Mouse (Mus musculus): Measurements from ENCODE around the gene Poldip2.

DNA sequence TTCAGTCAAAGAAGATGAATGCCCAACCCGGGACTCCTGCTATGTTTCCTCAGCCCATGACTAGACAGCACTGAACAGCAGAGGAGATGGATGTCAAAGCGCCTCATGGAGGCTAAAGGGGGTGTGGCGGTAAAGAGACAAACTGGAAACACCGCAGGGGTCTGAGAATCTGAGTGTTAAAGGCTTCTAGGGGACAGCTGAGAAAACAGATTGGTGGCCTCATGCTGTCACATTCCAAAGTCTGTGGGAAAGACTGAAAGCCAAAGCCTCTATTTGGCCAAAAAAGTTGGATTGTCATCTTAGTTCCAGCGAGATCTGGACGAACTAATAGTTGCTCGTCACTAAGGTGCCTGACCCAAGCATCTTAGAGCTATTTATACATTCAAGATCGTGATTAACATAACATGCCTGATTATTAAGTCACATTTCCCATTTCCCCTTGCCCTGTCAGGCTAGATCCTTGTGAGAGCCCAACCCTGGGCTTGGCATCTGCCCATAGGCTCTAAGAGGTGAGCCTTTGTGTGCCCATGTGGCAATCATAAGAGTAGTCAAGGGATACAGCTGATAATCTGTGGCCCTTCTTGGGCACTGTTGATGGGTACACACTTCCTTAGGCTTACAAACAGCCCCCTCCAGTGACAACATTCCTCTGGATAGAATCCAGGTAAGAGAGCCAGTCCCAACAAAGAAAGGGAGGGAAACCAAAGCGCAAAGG lies 11.4 kb downstream of the Poldip2 start:
- TF ChIP-seq CTCF (IDR thresholded peaks at IDR 0.05; ENCODE audit: low read depth, low read length) (no peak), EP300 (IDR thresholded peaks at IDR 0.05; ENCODE audit: insufficient read depth, low read depth, low read length) (no peak)

Measured in ES-Bruce4 (cell line).